11 mouse cellular contexts compared by ENCODE assay signal in the genomic region with DNA sequence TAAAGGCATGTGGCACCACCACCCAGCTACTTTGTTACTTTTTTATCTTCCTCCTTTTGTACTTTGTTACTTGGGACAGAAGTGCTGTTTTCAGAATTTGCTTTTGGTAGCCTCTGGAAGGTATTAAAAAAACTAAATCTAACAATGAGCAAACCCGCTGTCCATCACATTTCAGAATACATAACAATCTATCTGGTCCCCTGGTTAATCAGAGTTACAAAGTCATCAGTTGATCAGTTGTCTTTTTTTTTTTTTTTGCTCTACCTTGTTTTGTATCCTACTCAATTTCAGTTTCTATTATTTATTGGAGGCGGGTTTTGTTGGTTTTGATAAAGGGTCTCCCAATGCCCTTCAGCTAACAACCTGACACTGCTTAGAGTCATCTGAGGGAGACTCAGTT. TPM values are rescaled to one million over a fixed set of nuclear protein-coding genes. Genes with fewer than 3 reads are reported as not detected.
DNase-seq lines count a peak whose midpoint lies in the region; ATAC-seq and TF ChIP-seq lines count a peak whose summit lies in the region.
"Had no signal": no experiment of that assay in that cellular context is flagged by ENCODE, and none has a peak within 500 bp of the region (broad histone marks: within the 10 kb centered on the region; RNA-seq: fewer than 3 reads in every experiment).

No protein-coding gene starts in this region.

- no peaks in the 10 kb centered on the region for H3K9me3 ChIP-seq in heart, embryonic 10.5 days
- H3K9me3 ChIP-seq in lung, embryonic 14.5 days (ENCODE audit: low read depth, low read length) = no peaks in the 10 kb centered on the region
- H3K9me3 ChIP-seq in hindbrain, embryonic 15.5 days = no peaks in the 10 kb centered on the region
- H3K9me3 ChIP-seq in midbrain, embryonic 13.5 days = no peaks in the 10 kb centered on the region

- peak overlapping the region; percentile 68; the same call in 1 of the 2 replicates for H3K9ac ChIP-seq in lung, embryonic 14.5 days
- no peak overlapping the region for H3K9ac ChIP-seq in hindbrain, embryonic 15.5 days
- H3K9ac ChIP-seq in midbrain, embryonic 13.5 days (replicated peaks) = no peak overlapping the region

- no peaks in the 10 kb centered on the region for H3K27me3 ChIP-seq in heart, embryonic 10.5 days (ENCODE audit: insufficient read depth, poor library complexity, severe bottlenecking)
- no peaks in the 10 kb centered on the region for H3K27me3 ChIP-seq in lung, embryonic 14.5 days (ENCODE audit: insufficient read depth, low read length)
- H3K27me3 ChIP-seq in hindbrain, embryonic 15.5 days = no peaks in the 10 kb centered on the region
- no peaks in the 10 kb centered on the region for H3K27me3 ChIP-seq in midbrain, embryonic 13.5 days

- no peak for TF ChIP-seq CTCF in lung, embryonic 14.5 days (IDR thresholded peaks at IDR 0.05; ENCODE audit: low read depth)

- ATAC-seq in lung, embryonic 14.5 days (ENCODE audit: insufficient read depth) = no peak
- ATAC-seq in hindbrain, embryonic 15.5 days (ENCODE audit: low FRiP score, low read depth) = no peak
- no peak for ATAC-seq in midbrain, embryonic 13.5 days
- ATAC-seq in megakaryocyte, adult 5-6 weeks (ENCODE audit: poor library complexity, severe bottlenecking) = no peak

- H3K4me1 ChIP-seq in heart, embryonic 10.5 days = peaks cover 8% of the 10 kb centered on the region
- H3K4me1 ChIP-seq in lung, embryonic 14.5 days (ENCODE audit: insufficient read depth) = no peaks in the 10 kb centered on the region
- H3K4me1 ChIP-seq in hindbrain, embryonic 15.5 days (replicated peaks) = peaks cover 16% of the 10 kb centered on the region
- peaks cover 17% of the 10 kb centered on the region for H3K4me1 ChIP-seq in midbrain, embryonic 13.5 days (replicated peaks)

- H3K4me3 ChIP-seq in heart, embryonic 10.5 days = no peak overlapping the region
- H3K4me3 ChIP-seq in lung, embryonic 14.5 days (ENCODE audit: low read depth, low read length) = peak overlapping the region; percentile 74; the same call in 1 of the 2 replicates
- H3K4me3 ChIP-seq in hindbrain, embryonic 15.5 days = no peak overlapping the region
- no peak overlapping the region for H3K4me3 ChIP-seq in midbrain, embryonic 13.5 days (replicated peaks)

- H3K36me3 ChIP-seq in heart, embryonic 10.5 days = peaks cover 19% of the 10 kb centered on the region
- H3K36me3 ChIP-seq in lung, embryonic 14.5 days (ENCODE audit: insufficient read depth) = peaks cover 19% of the 10 kb centered on the region
- H3K36me3 ChIP-seq in hindbrain, embryonic 15.5 days = peaks cover 8% of the 10 kb centered on the region; the same call in 1 of the 2 replicates
- peaks cover 13% of the 10 kb centered on the region for H3K36me3 ChIP-seq in midbrain, embryonic 13.5 days

- peak overlapping the region; percentile 86 for H3K4me2 ChIP-seq in lung, embryonic 14.5 days
- H3K4me2 ChIP-seq in hindbrain, embryonic 15.5 days = peak overlapping the region; percentile 72; the same call in 1 of the 2 replicates
- H3K4me2 ChIP-seq in midbrain, embryonic 13.5 days (replicated peaks) = peak overlapping the region; percentile 82; the same call in 1 of the 2 replicates

- intact Hi-C loops in heart, postnatal 14 days (cut with DNase I) = loop anchor here (5.0 kb wide), 2 partner anchors 45 to 80 kb away; partner anchors contain the start of genes Ntn3 and Tbc1d24

- WGBS in heart, embryonic 10.5 days = 94% methylated on average over 2 of the region's 2 CpGs
- 100% methylated on average over 2 of the region's 2 CpGs for WGBS in lung, embryonic 14.5 days
- 97% methylated on average over 2 of the region's 2 CpGs for WGBS in hindbrain, embryonic 15.5 days
- WGBS in midbrain, embryonic 13.5 days = 96% methylated on average over 2 of the region's 2 CpGs

- H3K27ac ChIP-seq in heart, embryonic 10.5 days = peak overlapping the region; percentile 94; the same call in 1 of the 2 replicates
- peak overlapping the region; percentile 91; the same call in 1 of the 2 replicates for H3K27ac ChIP-seq in lung, embryonic 14.5 days (ENCODE audit: low read depth)
- H3K27ac ChIP-seq in hindbrain, embryonic 15.5 days (replicated peaks) = no peak overlapping the region
- no peak overlapping the region for H3K27ac ChIP-seq in midbrain, embryonic 13.5 days

- no peak for DNase-seq in heart, embryonic 10.5 days (ENCODE audit: low spot score)
- no peak for DNase-seq in heart, postnatal 14 days
- no peak for DNase-seq in lung, embryonic 14.5 days
- no peak for DNase-seq in lung, postnatal 36 days
- DNase-seq in embryo, embryonic 10 days (ENCODE audit: low spot score) = no peak
- DNase-seq: B cell, adult 2 months; gastrocnemius, adult 2 months had no signal

RNA-seq across cellular contexts. Expression of gene Ccnf, which starts 1.0 kb away (rescaled TPM):
- polyA plus RNA-seq in heart, embryonic 10.5 days (2016; fragmentation: Nextera tagmentation; extraction: Ambion mirVana) = 67.9 and 78.9 TPM in 2 replicates
- total RNA-seq in heart, postnatal 14 days (2021) = 1 to 10 TPM; 2.7 to 4.8 TPM
- polyA plus RNA-seq in lung, embryonic 14.5 days (2014; fragmentation: Nextera tagmentation; extraction: Ambion mirVana) = 79.3 and 81.1 TPM in 2 replicates
- polyA plus RNA-seq in hindbrain, embryonic 15.5 days (2015; fragmentation: Nextera tagmentation; extraction: Ambion mirVana) = 18.5 and 18.7 TPM in 2 replicates
- polyA plus RNA-seq in midbrain, embryonic 13.5 days (2015; fragmentation: Nextera tagmentation; extraction: Ambion mirVana) = 30.9 and 32.9 TPM in 2 replicates
- 34.1 and 35.1 TPM in 2 replicates for total RNA-seq in megakaryocyte, adult 5-6 weeks (2015)
- 40.4 and 49.4 TPM in 2 replicates for total RNA-seq in megakaryocyte, adult 5-6 weeks (2017)

RNA-seq across cellular contexts. Expression of gene Tedc2, which starts 31.7 kb away (rescaled TPM):
- 9.9 and 10.0 TPM in 2 replicates for polyA plus RNA-seq in heart, embryonic 10.5 days (2016; fragmentation: Nextera tagmentation; extraction: Ambion mirVana)
- 1 to 10 TPM; 3.0 to 3.2 TPM for total RNA-seq in heart, postnatal 14 days (2021)
- 14.5 and 15.2 TPM in 2 replicates for polyA plus RNA-seq in lung, embryonic 14.5 days (2014; fragmentation: Nextera tagmentation; extraction: Ambion mirVana)
- polyA plus RNA-seq in hindbrain, embryonic 15.5 days (2015; fragmentation: Nextera tagmentation; extraction: Ambion mirVana) = 10.2 and 12.6 TPM in 2 replicates
- 13.9 and 14.4 TPM in 2 replicates for polyA plus RNA-seq in midbrain, embryonic 13.5 days (2015; fragmentation: Nextera tagmentation; extraction: Ambion mirVana)
- total RNA-seq in megakaryocyte, adult 5-6 weeks (2015) = 6.6 and 7.8 TPM in 2 replicates
- total RNA-seq in megakaryocyte, adult 5-6 weeks (2017) = 12.3 and 13.5 TPM in 2 replicates

RNA-seq across cellular contexts. Expression of gene Ntn3, which starts 43.0 kb away (rescaled TPM):
- polyA plus RNA-seq in heart, embryonic 10.5 days (2016; fragmentation: Nextera tagmentation; extraction: Ambion mirVana) = 1.9 and 3.6 TPM in 2 replicates
- total RNA-seq in heart, postnatal 14 days (2021) = 1 to 10 TPM in 1 of 2 experiments, under 1 TPM in 1; 0.90 to 1.0 TPM
- polyA plus RNA-seq in lung, embryonic 14.5 days (2014; fragmentation: Nextera tagmentation; extraction: Ambion mirVana) = 8.2 and 10.3 TPM in 2 replicates
- 4.9 and 5.8 TPM in 2 replicates for polyA plus RNA-seq in hindbrain, embryonic 15.5 days (2015; fragmentation: Nextera tagmentation; extraction: Ambion mirVana)
- 3.3 and 4.6 TPM in 2 replicates for polyA plus RNA-seq in midbrain, embryonic 13.5 days (2015; fragmentation: Nextera tagmentation; extraction: Ambion mirVana)
- 0.11 TPM in 1 of 2 replicates, not detected in the other for total RNA-seq in megakaryocyte, adult 5-6 weeks (2015)
- 0.08 TPM in 1 of 2 replicates, not detected in the other for total RNA-seq in megakaryocyte, adult 5-6 weeks (2017)
- polyA plus RNA-seq: inflammation-experienced regulatory T-cells, adult 6 months had no signal

RNA-seq across cellular contexts. Expression of gene Tbc1d24, which starts 47.0 kb away (rescaled TPM):
- polyA plus RNA-seq in heart, embryonic 10.5 days (2016; fragmentation: Nextera tagmentation; extraction: Ambion mirVana) = 5.3 TPM in 2 replicates
- total RNA-seq in heart, postnatal 14 days (2021) = 1 to 10 TPM; 8.7 to 9.3 TPM
- polyA plus RNA-seq in lung, embryonic 14.5 days (2014; fragmentation: Nextera tagmentation; extraction: Ambion mirVana) = 6.4 and 7.0 TPM in 2 replicates
- polyA plus RNA-seq in hindbrain, embryonic 15.5 days (2015; fragmentation: Nextera tagmentation; extraction: Ambion mirVana) = 26.9 TPM in 2 replicates
- 19.2 and 20.4 TPM in 2 replicates for polyA plus RNA-seq in midbrain, embryonic 13.5 days (2015; fragmentation: Nextera tagmentation; extraction: Ambion mirVana)
- 5.5 and 11.8 TPM in 2 replicates for total RNA-seq in megakaryocyte, adult 5-6 weeks (2015)
- 4.0 and 4.6 TPM in 2 replicates for total RNA-seq in megakaryocyte, adult 5-6 weeks (2017)

Comparison
In these comparisons a context has a peak if more than half of its experiments do, and no peak if none do; other contexts are left out.
1. H3K27ac ChIP-seq: peak in heart, embryonic 10.5 days (single experiment) and lung, embryonic 14.5 days (single experiment); none in hindbrain, embryonic 15.5 days (single experiment) and midbrain, embryonic 13.5 days (single experiment).
2. Peak in every context shown above with its lines, with median percentiles within 50 percentile points of each other: H3K4me2 ChIP-seq.